Mouse (Mus musculus): ENCODE measurements around the gene Mrgprf. TPM values are rescaled to one million over a fixed set of nuclear protein-coding genes. Genes with fewer than 3 reads are reported as not detected.

Gene Mrgprf
- 2.6 and 3.4 TPM in 2 replicates for polyA plus RNA-seq (2015; fragmentation: Nextera tagmentation; extraction: Ambion mirVana)

DNA sequence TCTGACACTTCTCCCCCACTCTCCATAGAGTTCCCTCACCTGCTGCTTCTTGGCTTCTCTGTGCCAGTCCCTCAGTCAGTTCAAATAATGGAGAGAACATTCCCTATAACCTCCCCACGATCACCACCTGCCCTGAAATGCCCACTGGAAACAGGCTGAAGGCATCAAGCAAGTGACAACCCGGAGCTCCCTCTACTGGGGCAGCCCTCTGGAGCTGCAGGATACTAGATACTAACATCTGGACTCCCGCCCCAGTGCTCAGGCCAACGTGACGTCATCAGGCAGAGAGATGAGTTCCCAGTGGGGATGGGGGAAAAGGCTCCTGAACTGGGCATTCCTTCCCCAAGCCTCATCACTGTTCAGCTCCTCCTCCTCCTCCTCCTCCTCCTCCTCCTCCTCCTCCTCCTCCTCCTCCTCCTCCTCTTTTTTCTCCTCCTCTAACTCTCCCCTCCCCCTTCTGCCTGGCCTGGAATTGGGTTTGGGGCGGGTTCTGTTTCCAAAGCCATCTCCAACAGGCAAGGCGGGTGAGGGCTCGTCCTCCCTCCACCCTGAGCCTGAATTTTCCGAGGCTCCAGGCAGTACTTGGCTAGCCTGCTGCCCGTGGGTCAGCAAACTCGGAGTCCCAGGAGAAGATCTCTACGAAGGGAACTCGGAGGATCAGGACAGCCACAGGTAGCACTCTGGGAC, at the start of gene Mrgprf:
Mrgprf (plus strand) TSS at position 508 of the 687 bp plus-strand sequence.
- no peak for TF ChIP-seq EP300 (IDR thresholded peaks at IDR 0.05)
- TF ChIP-seq CTCF (IDR thresholded peaks at IDR 0.05) = 0 out of 2 replicates have a peak, but pooled peaks have one; percentile 25
- WGBS = 32% methylated on average over 13 of the region's 13 CpGs
- no peak within 1 kb of the TSS for H3K4me3 ChIP-seq (ENCODE audit: low read depth, low read length)
- peak within 1 kb of the TSS; percentile 38; the same call in 1 of the 2 replicates for H3K27ac ChIP-seq (ENCODE audit: low read length)
- H3K27me3 ChIP-seq (replicated peaks; ENCODE audit: insufficient read depth, low read length) = no peaks in the 10 kb centered on the region
- no peaks in the 10 kb centered on the region for H3K9me3 ChIP-seq (ENCODE audit: low read length)
- ATAC-seq = no peak
- peaks cover 10% of the 10 kb centered on the region; the same call in 1 of the 2 replicates for H3K4me1 ChIP-seq (ENCODE audit: insufficient read depth, low read depth, low read length)
- no peak within 1 kb of the TSS for H3K4me2 ChIP-seq (replicated peaks; ENCODE audit: low read depth, low read length)
- H3K9ac ChIP-seq (replicated peaks; ENCODE audit: low read depth) = no peak within 1 kb of the TSS
- H3K36me3 ChIP-seq (ENCODE audit: insufficient read depth, low read length) = no peaks in the 10 kb centered on the region
- DNase-seq (ENCODE audit: low spot score) = no peak

DNA sequence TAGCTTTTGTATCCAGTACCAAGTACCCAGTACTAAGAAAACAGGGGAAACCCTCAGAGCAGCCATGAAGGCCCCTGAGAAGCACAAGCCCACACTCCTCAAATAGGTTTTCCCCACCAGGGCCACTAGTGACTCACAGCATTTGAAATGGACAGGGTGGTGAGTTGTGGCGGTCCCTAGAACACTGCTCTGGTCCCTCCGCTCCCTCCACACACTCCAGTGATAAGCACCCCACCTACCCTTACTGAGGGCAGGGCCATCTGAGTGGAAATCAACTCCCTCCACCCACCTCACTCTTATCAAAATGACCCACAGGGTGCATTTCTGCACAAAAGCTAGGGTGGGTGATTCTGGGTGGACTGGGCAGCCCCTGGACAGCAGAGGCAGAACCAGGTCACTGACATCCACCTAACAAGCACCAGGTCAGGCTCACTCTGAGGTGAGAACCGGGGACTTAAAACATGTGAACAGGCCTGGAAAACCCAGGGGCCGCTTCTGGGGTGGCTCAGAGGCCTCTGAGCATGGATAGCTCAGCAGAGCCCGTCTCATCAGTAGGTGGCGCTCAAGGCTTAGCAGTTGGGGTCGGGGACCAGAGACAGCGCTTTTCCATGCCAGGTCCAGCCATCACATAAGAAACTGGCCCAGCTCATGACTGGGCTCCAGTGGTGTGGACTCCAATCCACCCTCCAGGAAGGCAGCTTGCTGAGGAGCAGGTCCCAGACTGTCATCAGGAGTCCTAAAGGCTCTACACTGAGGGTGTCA, 47.7 kb upstream of the Mrgprf start:
- Histone ChIP-seq H3K36me3 (ENCODE audit: insufficient read depth, low read length) (peaks cover 12% of the 10 kb centered on the region), H3K27ac (ENCODE audit: low read length) (no peak overlapping the region), H3K9ac (replicated peaks; ENCODE audit: low read depth) (no peak overlapping the region), H3K9me3 (ENCODE audit: low read length) (no peaks in the 10 kb centered on the region), H3K27me3 (replicated peaks; ENCODE audit: insufficient read depth, low read length) (no peaks in the 10 kb centered on the region), H3K4me1 (ENCODE audit: insufficient read depth, low read depth, low read length) (no peaks in the 10 kb centered on the region), H3K4me3 (ENCODE audit: low read depth, low read length) (no peak overlapping the region), H3K4me2 (replicated peaks; ENCODE audit: low read depth, low read length) (no peak overlapping the region)
- ATAC-seq = peak; percentile 81
- peak; percentile 89 for TF ChIP-seq CTCF (IDR thresholded peaks at IDR 0.05)
- no peak for TF ChIP-seq EP300 (IDR thresholded peaks at IDR 0.05)
- WGBS = 26% methylated on average over 8 of the region's 8 CpGs
- peak; percentile 87 for DNase-seq (ENCODE audit: low spot score)

DNA sequence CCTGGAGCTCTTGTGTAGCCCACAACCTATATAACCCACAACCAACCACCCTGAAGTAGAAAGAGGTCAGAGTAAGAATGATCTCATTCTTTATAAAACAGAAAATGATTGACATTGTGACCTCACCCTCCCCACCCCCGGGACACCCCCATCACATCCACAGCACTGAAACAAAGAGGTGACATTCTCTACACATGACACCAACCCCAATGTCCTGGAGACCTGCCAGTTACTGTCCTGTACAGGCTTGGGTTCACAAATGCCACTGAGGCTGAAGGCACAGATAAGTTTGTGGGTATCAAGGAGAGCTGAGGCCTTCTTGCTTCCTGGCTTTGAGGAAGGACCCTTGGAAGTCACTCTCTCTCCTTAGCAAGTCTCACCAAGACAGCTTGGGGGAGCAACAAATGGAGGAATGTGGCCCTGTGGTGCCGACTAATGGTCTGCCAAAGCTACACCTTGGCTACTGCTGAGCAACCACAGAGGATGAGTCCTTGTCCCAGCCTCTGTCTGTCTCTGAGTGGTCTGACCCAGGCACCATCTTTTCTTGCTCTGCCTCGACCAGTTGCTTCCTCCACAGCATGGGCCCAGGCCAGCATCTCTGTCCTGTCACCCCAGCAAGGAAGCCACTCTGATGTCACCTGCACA, 46.5 kb upstream of the Mrgprf start:
- Histone ChIP-seq H3K36me3 (ENCODE audit: insufficient read depth, low read length) (peaks cover 19% of the 10 kb centered on the region), H3K9ac (replicated peaks; ENCODE audit: low read depth) (no peak overlapping the region), H3K9me3 (ENCODE audit: low read length) (no peaks in the 10 kb centered on the region), H3K4me2 (replicated peaks; ENCODE audit: low read depth, low read length) (no peak overlapping the region), H3K27me3 (replicated peaks; ENCODE audit: insufficient read depth, low read length) (no peaks in the 10 kb centered on the region), H3K4me3 (ENCODE audit: low read depth, low read length) (no peak overlapping the region), H3K4me1 (ENCODE audit: insufficient read depth, low read depth, low read length) (no peaks in the 10 kb centered on the region), H3K27ac (ENCODE audit: low read length) (no peak overlapping the region)
- DNase-seq (ENCODE audit: low spot score) (no peak), ATAC-seq (no peak)
- no peak for TF ChIP-seq CTCF (IDR thresholded peaks at IDR 0.05)
- TF ChIP-seq EP300 (IDR thresholded peaks at IDR 0.05) = no peak
- WGBS = 40% methylated on average over 3 of the region's 3 CpGs

DNA sequence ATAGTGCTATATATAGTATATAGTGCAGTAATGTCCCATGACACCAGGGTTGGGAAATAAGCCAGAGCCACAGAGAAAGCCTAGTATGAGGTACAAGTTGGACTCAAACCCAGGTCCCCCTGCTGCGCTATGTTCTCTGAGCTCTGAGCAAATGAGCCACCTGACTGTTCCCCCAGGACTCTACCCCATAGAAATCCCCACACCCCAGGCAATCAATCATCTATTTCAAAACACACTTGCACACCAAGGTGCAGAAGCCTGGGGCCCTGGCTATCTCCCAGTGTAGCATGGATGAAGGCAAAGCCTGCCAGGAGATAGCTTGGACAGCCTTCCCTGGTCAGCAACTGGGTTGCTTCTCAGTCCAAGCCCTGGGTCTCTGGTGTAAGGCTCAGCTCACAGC, 44.5 kb upstream of the Mrgprf start:
- no peak overlapping the region for H3K9ac ChIP-seq (replicated peaks; ENCODE audit: low read depth)
- H3K4me2 ChIP-seq (replicated peaks; ENCODE audit: low read depth, low read length) = no peak overlapping the region
- WGBS = 95% methylated on average over 1 of the region's 1 CpGs
- TF ChIP-seq EP300 (IDR thresholded peaks at IDR 0.05) (no peak), CTCF (IDR thresholded peaks at IDR 0.05) (no peak)
- no peak overlapping the region for H3K27ac ChIP-seq (ENCODE audit: low read length)
- no peak overlapping the region for H3K4me3 ChIP-seq (ENCODE audit: low read depth, low read length)
- DNase-seq (ENCODE audit: low spot score) (no peak), ATAC-seq (no peak)
- H3K36me3 ChIP-seq (ENCODE audit: insufficient read depth, low read length) = peaks cover 27% of the 10 kb centered on the region
- H3K9me3 ChIP-seq (ENCODE audit: low read length) = no peaks in the 10 kb centered on the region
- no peaks in the 10 kb centered on the region for H3K27me3 ChIP-seq (replicated peaks; ENCODE audit: insufficient read depth, low read length)
- H3K4me1 ChIP-seq (ENCODE audit: insufficient read depth, low read depth, low read length) = no peaks in the 10 kb centered on the region

DNA sequence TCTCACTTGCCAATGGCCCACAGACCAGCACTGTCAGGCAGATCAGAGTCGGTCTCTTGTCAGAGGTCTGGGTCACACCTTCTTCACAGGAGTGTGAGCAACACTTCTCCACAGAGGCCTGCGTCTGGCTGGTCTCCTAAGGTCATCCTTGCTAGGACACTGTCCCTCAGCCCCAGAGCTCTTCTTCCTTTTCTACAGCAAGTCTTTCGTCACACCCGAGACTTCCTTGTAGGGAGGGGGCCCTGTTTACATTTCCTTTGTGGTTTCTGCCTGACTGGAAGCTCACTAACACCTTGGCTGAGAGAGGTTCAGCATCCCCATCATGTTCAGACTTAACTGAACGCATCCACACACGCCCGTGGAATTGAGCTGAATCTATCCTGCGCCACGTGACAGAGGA, 36.4 kb upstream of the Mrgprf start:
- H3K9me3 ChIP-seq (ENCODE audit: low read length) = no peaks in the 10 kb centered on the region
- 56% methylated on average over 9 of the region's 9 CpGs for WGBS
- H3K4me3 ChIP-seq (ENCODE audit: low read depth, low read length) = no peak overlapping the region
- H3K9ac ChIP-seq (replicated peaks; ENCODE audit: low read depth) = no peak overlapping the region
- no peak overlapping the region for H3K4me2 ChIP-seq (replicated peaks; ENCODE audit: low read depth, low read length)
- ATAC-seq (0 out of 2 replicates have a peak, but pooled peaks have one; percentile 12), DNase-seq (ENCODE audit: low spot score) (no peak)
- no peaks in the 10 kb centered on the region for H3K27me3 ChIP-seq (replicated peaks; ENCODE audit: insufficient read depth, low read length)
- H3K36me3 ChIP-seq (ENCODE audit: insufficient read depth, low read length) = peaks cover 29% of the 10 kb centered on the region
- no peaks in the 10 kb centered on the region for H3K4me1 ChIP-seq (ENCODE audit: insufficient read depth, low read depth, low read length)
- no peak overlapping the region for H3K27ac ChIP-seq (ENCODE audit: low read length)
- TF ChIP-seq EP300 (IDR thresholded peaks at IDR 0.05) (no peak), CTCF (IDR thresholded peaks at IDR 0.05) (no peak)

DNA sequence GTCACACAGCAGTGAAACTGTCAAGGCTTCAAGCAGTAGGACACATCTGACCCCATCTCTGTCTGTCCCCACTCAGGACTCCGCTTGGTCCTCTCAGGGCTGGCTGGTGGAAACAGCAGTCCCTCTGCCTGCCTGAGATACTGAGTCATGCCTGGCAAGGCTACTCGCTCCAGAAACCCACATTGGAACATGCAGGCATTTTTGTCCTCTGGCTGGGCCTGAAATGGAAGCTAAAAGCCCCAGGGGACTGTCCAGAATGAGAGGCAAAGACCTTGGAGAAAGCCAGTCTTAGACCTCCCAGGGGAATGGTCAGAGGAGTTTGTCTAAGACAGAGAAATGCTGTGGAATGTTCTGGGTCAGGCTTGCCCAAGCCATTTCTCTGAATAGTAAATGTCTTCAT, 34.6 kb upstream of the Mrgprf start:
- Histone ChIP-seq H3K9ac (replicated peaks; ENCODE audit: low read depth) (no peak overlapping the region), H3K4me2 (replicated peaks; ENCODE audit: low read depth, low read length) (no peak overlapping the region), H3K36me3 (ENCODE audit: insufficient read depth, low read length) (peaks cover 20% of the 10 kb centered on the region), H3K4me1 (ENCODE audit: insufficient read depth, low read depth, low read length) (no peaks in the 10 kb centered on the region), H3K4me3 (ENCODE audit: low read depth, low read length) (no peak overlapping the region), H3K27ac (ENCODE audit: low read length) (no peak overlapping the region), H3K9me3 (ENCODE audit: low read length) (no peaks in the 10 kb centered on the region), H3K27me3 (replicated peaks; ENCODE audit: insufficient read depth, low read length) (no peaks in the 10 kb centered on the region)
- WGBS = 85% methylated on average over 2 of the region's 2 CpGs
- DNase-seq (ENCODE audit: low spot score) (no peak), ATAC-seq (peak; percentile 30)
- TF ChIP-seq CTCF (IDR thresholded peaks at IDR 0.05) (no peak), EP300 (IDR thresholded peaks at IDR 0.05) (no peak)

All from lung, postnatal 0 days (tissue).